Mouse (Mus musculus) embryonic fibroblast, embryonic 13.5 days (primary cell): ENCODE data around the gene Tchp. TPM values are rescaled to one million over a fixed set of nuclear protein-coding genes. Genes with fewer than 3 reads are reported as not detected.

ENCODE experiments used
- H3K27ac ChIP-seq: 2 replicates; pipeline ENCODE4 v1.5.1; 2012; ENCODE audit warnings: low read length, control low read depth, inconsistent platforms; ENCODE audit not compliant: insufficient read depth
- H3K4me1 ChIP-seq: 2 replicates; pipeline ENCODE4 v1.6.1; 2011; ENCODE audit warnings: low read length; ENCODE audit not compliant: control insufficient read depth, insufficient read depth
- H3K4me3 ChIP-seq: 2 replicates; pipeline ENCODE4 v1.5.1; 2011; ENCODE audit warnings: mild to moderate bottlenecking, control low read depth, low read length; ENCODE audit not compliant: insufficient read depth
- CTCF ChIP-seq: IDR thresholded peaks from 2 replicates; pipeline ENCODE4 v1.5.1; 2011; ENCODE audit warnings: mild to moderate bottlenecking, control low read depth, low read length, moderate library complexity, borderline replicate concordance; ENCODE audit not compliant: insufficient read depth
- POLR2A ChIP-seq: IDR thresholded peaks from 2 replicates; pipeline ENCODE4 v1.6.1; 2011; ENCODE audit warnings: low read depth, mild to moderate bottlenecking, control low read depth, low read length, moderate library complexity
- polyA plus RNA-seq: library from polyadenylated mRNA; stranded (reverse); fragments of >200 nt; gene quantifications from 2 replicates; pipeline ENCODE4 v1.2.4, GENCODE M21; 2011; ENCODE audit warnings: low read depth; ENCODE audit not compliant: missing spikeins, insufficient read length

The Tchp gene
- polyA plus RNA-seq, 1 experiment: 7.8 TPM

GRCm38 (mm10) chr5:114733606-114734005 lies 26.0 kb downstream of the Tchp start:
- Histone ChIP-seq H3K4me3 (no peak overlapping the region), H3K4me1 (no peaks in the 10 kb centered on the region), H3K27ac (no peak overlapping the region)
- TF ChIP-seq CTCF: no peak
- TF ChIP-seq POLR2A: no peak

DNA sequence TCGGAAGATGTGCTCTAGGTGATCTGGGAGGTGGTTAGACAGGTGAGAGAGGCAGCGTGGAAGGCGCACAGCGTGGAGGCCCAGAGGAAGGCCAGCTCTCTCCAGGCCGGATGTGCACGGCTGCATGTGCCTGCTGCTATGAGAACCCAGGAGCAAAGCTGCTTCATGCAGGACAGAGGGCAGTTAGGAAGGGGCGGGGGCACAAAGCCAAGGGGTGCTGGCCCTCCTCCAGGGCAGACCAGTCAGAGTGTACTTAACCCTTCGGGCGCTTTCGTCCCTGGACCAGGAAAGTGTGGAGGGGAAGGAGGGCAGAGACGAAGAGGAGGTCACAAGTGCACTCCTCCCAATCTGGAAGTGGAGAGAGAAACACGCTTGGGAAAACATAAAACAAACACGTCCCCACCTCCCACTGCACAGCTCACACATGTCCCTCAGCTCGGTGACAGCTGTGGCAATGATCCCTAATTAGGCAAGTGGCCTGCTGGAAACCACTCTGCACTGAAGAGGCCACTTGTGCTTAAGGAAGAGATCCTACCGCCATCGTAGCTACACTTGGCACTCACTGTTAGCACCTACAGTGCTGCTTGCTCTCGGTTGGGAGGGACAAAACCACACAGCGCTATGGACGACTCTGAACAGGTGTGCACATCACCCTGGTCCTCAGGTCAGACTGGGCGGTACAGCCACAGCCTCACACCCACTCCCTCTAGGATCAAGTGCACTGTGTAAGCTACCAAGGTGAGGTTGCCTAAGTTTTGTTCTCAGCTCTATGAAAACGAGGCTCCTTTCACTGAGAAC lies 29.7 kb downstream of the Tchp start:
- no peak for TF ChIP-seq POLR2A
- no peak for TF ChIP-seq CTCF
- H3K4me3 ChIP-seq: no peak overlapping the region
- H3K4me1 ChIP-seq: peaks cover 5% of the 10 kb centered on the region; the same call in 1 of the 2 replicates
- no peak overlapping the region for H3K27ac ChIP-seq

DNA sequence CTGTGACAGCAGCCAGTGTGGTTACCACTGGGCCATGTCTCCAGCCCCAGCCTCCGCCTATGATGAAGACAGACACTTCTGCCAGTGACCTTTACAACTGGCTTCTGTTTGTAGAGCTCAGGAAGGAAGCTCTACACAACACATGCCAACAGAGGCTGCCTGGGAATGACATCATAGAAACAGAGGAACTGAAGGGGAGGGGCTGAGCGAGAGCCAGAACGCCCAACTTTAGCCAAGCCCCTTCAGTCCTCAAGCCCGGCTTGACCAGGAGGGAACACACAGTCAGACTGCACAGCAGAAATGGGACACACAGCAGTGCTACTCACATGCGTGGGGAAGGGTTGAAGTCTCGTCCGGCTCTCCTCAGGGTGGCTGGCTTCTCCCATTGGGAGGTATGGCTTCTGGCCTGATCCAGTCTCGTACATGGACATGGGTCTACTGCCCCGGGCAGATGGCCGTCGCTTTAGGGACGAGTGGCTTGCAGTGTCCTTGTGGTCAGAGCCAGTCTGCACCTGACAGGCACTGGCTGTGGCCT lies 31.2 kb downstream of the Tchp start:
- no peak overlapping the region for H3K27ac ChIP-seq
- H3K4me1 ChIP-seq: peaks cover 13% of the 10 kb centered on the region
- no peak overlapping the region for H3K4me3 ChIP-seq
- TF ChIP-seq CTCF: no peak
- TF ChIP-seq POLR2A: no peak

DNA sequence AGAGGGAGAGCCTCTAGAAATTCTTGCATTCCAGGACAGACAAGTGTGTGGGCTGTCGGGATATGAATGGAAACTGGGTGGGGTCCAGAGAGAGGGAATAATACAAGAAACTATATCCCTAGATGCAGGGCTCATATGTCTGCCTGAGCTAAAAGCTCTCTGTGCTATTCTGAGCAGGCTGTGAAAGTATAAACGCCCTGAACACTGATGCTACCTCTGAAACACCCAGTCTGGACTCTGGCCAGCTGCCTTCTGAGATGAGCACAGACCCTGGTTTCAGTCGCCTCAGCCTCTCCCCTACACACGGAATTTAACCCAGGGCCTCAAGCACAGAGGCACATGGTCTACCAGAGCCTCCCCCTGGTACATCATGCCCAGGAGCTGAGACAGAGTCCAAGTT lies 33.0 kb downstream of the Tchp start:
- Histone ChIP-seq H3K27ac (no peak overlapping the region), H3K4me1 (peaks cover 25% of the 10 kb centered on the region), H3K4me3 (no peak overlapping the region)
- TF ChIP-seq POLR2A: no peak
- no peak for TF ChIP-seq CTCF

DNA sequence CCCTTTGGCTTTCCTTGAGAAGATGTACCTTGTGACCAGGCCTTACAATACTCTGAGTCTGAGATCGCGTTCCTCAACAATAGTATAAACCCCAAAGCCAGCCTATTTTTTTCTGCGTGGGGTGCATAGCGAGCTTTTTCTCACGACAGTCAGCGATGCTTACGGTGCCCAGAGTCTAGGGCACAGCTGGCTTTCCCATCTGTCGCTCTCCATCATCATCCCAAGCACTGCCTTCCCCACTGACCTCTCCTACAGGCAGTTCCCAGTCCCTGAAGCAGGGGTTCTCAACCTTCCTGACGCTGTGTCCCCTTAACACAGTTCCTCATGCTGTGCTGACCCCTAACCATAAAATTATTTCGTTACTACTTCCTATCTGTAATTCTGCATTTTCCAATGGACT lies 35.0 kb downstream of the Tchp start:
- Histone ChIP-seq H3K4me3 (no peak overlapping the region), H3K27ac (peak overlapping the region; percentile 64; the same call in 1 of the 2 replicates), H3K4me1 (peaks cover 25% of the 10 kb centered on the region)
- TF ChIP-seq CTCF: no peak
- no peak for TF ChIP-seq POLR2A

DNA sequence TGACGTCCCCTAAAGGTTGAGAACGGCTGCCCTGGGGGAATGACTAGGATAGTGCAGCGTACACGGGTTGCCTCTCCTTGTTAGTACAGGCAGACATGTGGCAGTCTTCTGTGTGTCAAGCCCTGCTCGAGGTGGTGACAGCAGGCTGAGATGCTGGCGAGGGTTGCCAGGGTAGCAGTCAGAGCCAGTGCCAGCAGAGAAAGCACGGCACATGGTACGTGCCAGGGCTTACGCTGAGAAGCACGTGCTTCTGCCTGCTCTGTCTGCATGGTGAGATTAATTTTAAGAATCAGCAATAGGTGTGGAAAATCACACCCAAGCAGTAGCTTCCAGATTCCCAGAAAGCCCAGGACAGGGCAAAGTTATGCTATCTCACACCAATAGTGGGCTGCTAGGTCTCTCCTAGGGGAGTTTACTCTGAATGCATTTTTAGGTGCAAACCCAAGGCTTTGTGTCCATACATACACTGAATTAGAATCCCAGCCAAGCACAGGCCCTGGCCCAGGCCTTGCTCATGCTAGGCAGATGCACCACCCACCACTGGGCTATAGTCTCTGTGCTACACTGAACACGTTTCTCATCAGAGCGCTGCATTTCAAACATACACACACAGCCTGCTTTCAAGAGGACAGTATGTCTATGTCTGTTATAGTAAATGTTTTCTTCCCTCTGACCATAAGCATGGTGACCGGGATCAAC lies 35.6 kb downstream of the Tchp start:
- Histone ChIP-seq H3K4me1 (peaks cover 25% of the 10 kb centered on the region), H3K27ac (peak overlapping the region; percentile 64), H3K4me3 (no peak overlapping the region)
- TF ChIP-seq CTCF (no peak), POLR2A (no peak)

GRCm38 (mm10) chr5:114743697-114744090 lies 36.1 kb downstream of the Tchp start:
- Histone ChIP-seq H3K4me3 (no peak overlapping the region), H3K4me1 (peaks cover 25% of the 10 kb centered on the region), H3K27ac (peak overlapping the region; percentile 64)
- TF ChIP-seq POLR2A (no peak), CTCF (no peak)

GRCm38 (mm10) chr5:114745581-114745980 lies 38.0 kb downstream of the Tchp start:
- Histone ChIP-seq H3K27ac (peak overlapping the region; percentile 8; the same call in 1 of the 2 replicates), H3K4me3 (no peak overlapping the region), H3K4me1 (peaks cover 20% of the 10 kb centered on the region)
- TF ChIP-seq CTCF (no peak), POLR2A (no peak)

DNA sequence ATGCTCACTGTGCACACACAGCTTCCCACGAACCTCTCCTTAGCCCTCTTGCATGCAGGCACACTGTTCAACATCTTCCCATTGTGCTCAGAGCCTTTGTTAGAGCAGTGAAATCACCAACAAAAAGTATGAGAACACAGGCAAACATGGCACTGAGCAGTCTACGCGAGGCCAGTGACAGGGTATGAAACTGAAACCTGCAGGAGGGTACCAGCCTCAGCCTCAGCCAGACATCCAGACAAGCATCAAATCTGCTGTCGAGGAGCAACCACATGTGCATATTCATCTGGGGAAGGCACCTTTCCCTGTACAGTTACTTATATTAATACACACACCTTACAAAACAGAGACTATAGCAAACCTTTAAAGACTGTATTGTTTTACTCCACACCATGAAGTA lies 39.3 kb downstream of the Tchp start:
- no peak overlapping the region for H3K27ac ChIP-seq
- no peak overlapping the region for H3K4me3 ChIP-seq
- no peak for TF ChIP-seq POLR2A

DNA sequence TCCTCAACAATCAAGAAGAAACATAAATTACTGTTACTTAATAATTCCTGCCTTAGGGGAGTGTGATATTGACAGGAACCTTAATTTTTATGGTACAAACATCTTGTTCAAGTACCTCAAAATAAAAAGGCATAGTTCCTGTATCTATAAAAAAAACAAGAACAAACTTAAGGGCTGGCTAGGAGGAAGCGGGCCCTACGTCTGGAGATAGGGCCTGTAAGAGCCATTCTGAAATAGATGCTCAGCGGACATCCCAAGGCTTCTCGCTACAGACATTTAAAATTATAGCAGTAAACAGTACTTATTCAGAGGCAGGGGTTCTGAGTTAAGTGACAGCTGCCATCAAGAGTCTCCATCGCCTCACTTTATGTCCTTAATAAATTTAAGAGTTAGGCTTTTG lies 40.0 kb downstream of the Tchp start:
- Histone ChIP-seq H3K4me1 (peaks cover 20% of the 10 kb centered on the region), H3K27ac (no peak overlapping the region), H3K4me3 (no peak overlapping the region)
- TF ChIP-seq POLR2A (no peak), CTCF (no peak)

More for the DNA sequence above, 39.3 kb downstream of the Tchp start:
- H3K4me1 ChIP-seq: peaks cover 20% of the 10 kb centered on the region
